Mouse (Mus musculus): Measurements from ENCODE around the gene Slc51b. TPM values are rescaled to one million over a fixed set of nuclear protein-coding genes. Genes with fewer than 3 reads are reported as not detected.

Gene Slc51b
- total and polyA plus RNA-seq, 3 experiments, result not detected

DNA sequence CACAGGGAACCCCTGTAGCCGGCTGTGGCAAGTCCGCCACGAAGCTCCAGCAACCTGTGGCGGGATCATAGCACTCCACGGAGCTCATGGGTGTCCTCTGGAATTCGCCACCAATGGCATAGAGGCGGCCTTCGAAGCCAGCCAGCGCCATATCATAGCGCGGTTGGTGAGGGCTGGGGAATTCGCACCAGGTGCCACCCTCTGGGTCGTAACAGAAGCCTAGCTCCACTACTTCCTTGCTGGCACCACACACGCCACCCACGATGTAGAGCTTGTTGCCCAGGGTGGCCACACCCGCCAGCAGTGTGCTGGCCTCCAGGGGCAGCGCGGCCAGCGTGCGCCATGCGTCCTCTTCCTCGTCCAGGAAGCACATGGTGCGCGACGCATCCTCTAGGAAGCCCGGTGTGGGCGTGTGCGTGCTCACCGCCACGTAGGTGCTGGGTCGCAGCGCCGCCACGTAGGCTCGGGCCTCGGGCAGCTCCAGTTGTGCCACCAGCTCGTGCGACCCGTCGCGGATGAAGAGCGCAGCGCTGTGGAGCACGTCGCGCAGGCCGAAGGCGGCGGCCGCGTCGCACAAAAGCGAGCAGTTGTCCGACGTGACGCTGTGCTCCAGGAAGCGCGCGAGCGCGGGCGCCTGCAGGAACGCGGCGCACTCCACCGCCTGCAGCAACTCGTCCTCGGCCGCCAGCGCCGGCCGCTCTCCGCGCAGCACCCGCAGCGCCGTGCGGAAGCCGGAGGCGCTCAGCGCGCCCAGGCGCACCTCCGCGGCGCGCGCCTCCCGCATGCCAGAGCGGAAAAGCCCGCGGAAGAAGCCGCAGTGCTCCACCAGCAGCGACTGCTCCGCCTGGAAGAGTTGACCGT is 31.8 kb downstream of the Slc51b start:
- H3K4me3 ChIP-seq (replicated peaks in 1 of 3; ENCODE audit: low read depth in 2 of 3, low read length in 2 of 3, poor library complexity in 1 of 3), result no peak overlapping the region
- peaks cover 0 to 6% of the 10 kb centered on the region in 2 experiments; a peak in 2 of 4 replicates for H3K4me1 ChIP-seq (ENCODE audit: control insufficient read depth in 1 of 2, insufficient read depth in 2 of 2)
- no peak overlapping the region for H3K4me2 ChIP-seq (ENCODE audit: insufficient read depth, low read depth, poor library complexity, severe bottlenecking)
- no peaks in the 10 kb centered on the region for H3K79me2 ChIP-seq (replicated peaks; ENCODE audit: control insufficient read depth, extremely low read depth, insufficient read depth, poor library complexity, severe bottlenecking)
- H3K27ac ChIP-seq (ENCODE audit: insufficient read depth, low read depth), result no peak overlapping the region
- DNase-seq (ENCODE audit: extremely low read depth), result no peak
- H3K36me3 ChIP-seq (replicated peaks in 1 of 2; ENCODE audit: control insufficient read depth in 1 of 2, insufficient read depth in 1 of 2, low read length in 1 of 2), result no peaks in the 10 kb centered on the region
- TF ChIP-seq RAD21 (IDR thresholded peaks at IDR 0.05; ENCODE audit: low read depth, low read length) (no peak), TBP (conservative IDR thresholded peaks at IDR 0.05; ENCODE audit: low read depth, low read length) (no peak), CHD2 (IDR thresholded peaks at IDR 0.05; ENCODE audit: low read length) (no peak), ZMIZ1 (IDR thresholded peaks at IDR 0.05; ENCODE audit: low read depth, low read length) (no peak), NRF1 (IDR thresholded peaks at IDR 0.05; ENCODE audit: low read depth, low read length) (no peak), MXI1 (IDR thresholded peaks at IDR 0.05; ENCODE audit: low read depth, low read length) (no peak), CTCF (conservative IDR thresholded peaks at IDR 0.05 in 1 of 2, IDR thresholded peaks at IDR 0.05 in 1 of 2; ENCODE audit: low read depth in 2 of 2, low read length in 2 of 2) (no peak), POLR2A (IDR thresholded peaks at IDR 0.05; ENCODE audit: low read depth, low read length) (no peak), IRF4 (IDR thresholded peaks at IDR 0.05; ENCODE audit: low read depth, low read length) (no peak), ZKSCAN1 (IDR thresholded peaks at IDR 0.05; ENCODE audit: borderline replicate concordance, low read depth, low read length) (no peak), KAT2A (IDR thresholded peaks at IDR 0.05; ENCODE audit: insufficient replicate concordance, low read length) (no peak), POLR2AphosphoS2 (IDR thresholded peaks at IDR 0.05; ENCODE audit: low read depth, low read length) (no peak), PAX5 (IDR thresholded peaks at IDR 0.05; ENCODE audit: low read length) (no peak), ELF1 (IDR thresholded peaks at IDR 0.05; ENCODE audit: low read depth, low read length) (no peak), MEF2A (IDR thresholded peaks at IDR 0.05; ENCODE audit: borderline replicate concordance, low read depth, low read length) (no peak), SMC3 (IDR thresholded peaks at IDR 0.05; ENCODE audit: low read depth, low read length) (no peak), ZC3H11A (IDR thresholded peaks at IDR 0.05; ENCODE audit: low read depth, low read length) (no peak), MAZ (IDR thresholded peaks at IDR 0.05; ENCODE audit: low read depth, low read length) (no peak)
- no peak overlapping the region for H3K9ac ChIP-seq (ENCODE audit: insufficient read depth, low read depth)
- dilution Hi-C loops (cut with MboI; ENCODE audit: extremely low pct_ligation_motif_present, extremely low pct_unique_long_range_greater_than_20kb, low sequenced_read_pairs), result no loop called here
- in situ Hi-C loops (cut with MboI; ENCODE audit: low pct_ligation_motif_present, low pct_unique_long_range_greater_than_20kb, low sequenced_read_pairs), result no loop called here
- H3K9me3 ChIP-seq (replicated peaks; ENCODE audit: low read length), result peaks cover 4% of the 10 kb centered on the region
- H3K27me3 ChIP-seq (replicated peaks), result peaks cover 4% of the 10 kb centered on the region

DNA sequence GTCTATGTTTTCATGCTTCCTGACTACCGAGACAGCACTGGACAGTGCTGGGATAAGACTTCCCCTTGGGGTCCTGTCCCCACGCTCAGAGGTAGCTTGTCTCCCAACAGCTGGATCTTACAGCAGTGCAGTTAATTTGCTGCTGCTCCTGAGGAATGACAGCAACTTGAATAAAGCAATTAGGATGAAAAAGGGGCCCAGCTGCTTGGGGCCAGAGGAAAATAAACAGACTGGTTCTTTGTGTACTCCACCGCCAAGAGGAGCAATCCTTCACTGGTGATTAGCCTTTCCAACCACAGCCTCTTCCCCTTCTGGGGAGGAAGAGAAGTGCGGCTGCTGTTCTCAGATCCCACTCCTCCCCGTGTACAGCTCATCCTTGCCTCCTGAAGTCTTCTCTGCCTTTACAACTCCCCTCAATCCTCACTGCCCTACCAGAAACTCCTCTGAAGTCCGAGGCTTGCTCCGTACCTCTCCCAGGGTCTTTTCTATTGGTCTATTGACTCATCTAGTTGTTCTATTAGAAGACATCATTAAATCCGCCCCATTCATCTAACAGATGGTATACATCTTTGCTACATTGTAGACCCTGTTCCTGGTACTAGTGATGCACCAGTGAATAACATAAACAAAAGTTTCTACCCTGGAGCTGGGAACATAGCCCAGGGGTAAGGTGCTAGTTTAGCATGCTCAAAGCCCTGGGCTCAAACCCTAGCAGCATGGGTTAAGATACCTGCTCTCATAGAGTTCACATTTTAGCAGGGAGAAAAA is 36.2 kb downstream of the Slc51b start:
- Histone ChIP-seq H3K27me3 (replicated peaks) (no peaks in the 10 kb centered on the region), H3K79me2 (replicated peaks; ENCODE audit: control insufficient read depth, extremely low read depth, insufficient read depth, poor library complexity, severe bottlenecking) (no peaks in the 10 kb centered on the region), H3K36me3 (replicated peaks in 1 of 2; ENCODE audit: control insufficient read depth in 1 of 2, insufficient read depth in 1 of 2, low read length in 1 of 2) (no peaks in the 10 kb centered on the region), H3K4me3 (replicated peaks in 1 of 3; ENCODE audit: low read depth in 2 of 3, low read length in 2 of 3, poor library complexity in 1 of 3) (no peak overlapping the region), H3K4me2 (ENCODE audit: insufficient read depth, low read depth, poor library complexity, severe bottlenecking) (no peak overlapping the region), H3K27ac (ENCODE audit: insufficient read depth, low read depth) (no peak overlapping the region), H3K4me1 (ENCODE audit: control insufficient read depth in 1 of 2, insufficient read depth in 2 of 2) (peaks cover 0 to 2% of the 10 kb centered on the region in 2 experiments; a peak in 2 of 4 replicates), H3K9ac (ENCODE audit: insufficient read depth, low read depth) (no peak overlapping the region), H3K9me3 (replicated peaks; ENCODE audit: low read length) (peaks cover 4% of the 10 kb centered on the region)
- no peak for DNase-seq (ENCODE audit: extremely low read depth)
- in situ Hi-C loops (cut with MboI; ENCODE audit: low pct_ligation_motif_present, low pct_unique_long_range_greater_than_20kb, low sequenced_read_pairs) (no loop called here), dilution Hi-C loops (cut with MboI; ENCODE audit: extremely low pct_ligation_motif_present, extremely low pct_unique_long_range_greater_than_20kb, low sequenced_read_pairs) (no loop called here)
- TF ChIP-seq E2F4 (IDR thresholded peaks at IDR 0.05; ENCODE audit: insufficient replicate concordance, low read depth, low read length) (no peak), RAD21 (IDR thresholded peaks at IDR 0.05; ENCODE audit: low read depth, low read length) (no peak), MEF2A (IDR thresholded peaks at IDR 0.05; ENCODE audit: borderline replicate concordance, low read depth, low read length) (no peak), TBP (conservative IDR thresholded peaks at IDR 0.05; ENCODE audit: low read depth, low read length) (no peak), EP300 (IDR thresholded peaks at IDR 0.05; ENCODE audit: low read length) (no peak), GABPA (IDR thresholded peaks at IDR 0.05; ENCODE audit: insufficient replicate concordance, low read depth, low read length) (no peak)
